Mouse (Mus musculus) spleen, adult 18-20 months (tissue): Measurements from ENCODE around the gene Enkd1.

Source experiments
- DNase-seq, 2 experiments: peaks; one replicate each; pipeline ENCODE4 v3.0.0; 2022; ENCODE audit warnings: mixed read lengths in 2 of 2

Enkd1 gene

DNA sequence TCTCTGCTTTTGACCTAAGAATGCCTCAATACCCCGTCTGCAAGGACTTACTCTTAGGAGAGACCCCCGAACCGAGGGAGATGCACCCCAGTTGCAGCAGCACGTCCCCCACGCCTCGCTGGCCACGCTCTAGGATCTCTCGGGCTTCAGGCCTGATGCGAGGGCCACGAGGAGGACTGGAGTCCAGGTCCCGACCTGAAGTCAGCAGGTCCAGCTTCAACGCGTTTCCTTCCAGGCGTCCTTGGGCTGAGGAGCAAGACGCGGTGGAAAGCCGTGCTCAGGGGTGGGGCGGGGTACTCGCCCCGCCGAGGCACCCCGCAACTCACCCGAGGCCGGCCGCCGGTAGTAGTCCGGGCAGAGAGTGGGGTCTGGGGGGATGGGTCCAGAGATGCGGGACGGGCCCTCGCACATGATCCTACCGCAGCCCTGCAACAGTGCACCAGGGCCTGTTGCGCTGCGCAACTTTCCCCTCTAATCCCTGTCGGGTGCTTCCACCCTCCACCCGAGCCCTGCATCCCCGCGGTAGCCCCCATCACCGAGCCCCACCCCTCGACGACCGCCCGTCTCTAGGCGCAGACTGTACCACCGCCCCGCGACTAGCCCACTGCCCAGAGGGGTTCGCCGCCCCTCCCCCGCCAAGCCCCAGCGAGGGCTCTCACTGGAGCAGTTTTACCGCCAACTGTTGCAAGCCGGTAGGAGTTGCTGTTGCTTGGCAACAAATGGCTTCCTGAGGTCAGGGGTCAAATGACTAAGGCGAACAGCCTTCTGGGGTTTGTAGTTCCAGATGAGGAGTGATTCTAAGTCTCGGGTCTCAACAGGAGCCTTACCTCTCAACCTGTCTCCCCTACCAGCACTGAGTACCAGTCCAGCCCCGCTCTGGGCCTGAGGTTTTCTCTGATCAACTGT lies at the start of gene Enkd1, which contains the start of gene 4933405L10Rik:
Enkd1 (minus strand) TSS at position 713 of the 906 bp plus-strand sequence.
4933405L10Rik (plus strand) TSS at position 158 of the 906 bp plus-strand sequence.
- peak; percentile 64 to 74 for DNase-seq

DNA sequence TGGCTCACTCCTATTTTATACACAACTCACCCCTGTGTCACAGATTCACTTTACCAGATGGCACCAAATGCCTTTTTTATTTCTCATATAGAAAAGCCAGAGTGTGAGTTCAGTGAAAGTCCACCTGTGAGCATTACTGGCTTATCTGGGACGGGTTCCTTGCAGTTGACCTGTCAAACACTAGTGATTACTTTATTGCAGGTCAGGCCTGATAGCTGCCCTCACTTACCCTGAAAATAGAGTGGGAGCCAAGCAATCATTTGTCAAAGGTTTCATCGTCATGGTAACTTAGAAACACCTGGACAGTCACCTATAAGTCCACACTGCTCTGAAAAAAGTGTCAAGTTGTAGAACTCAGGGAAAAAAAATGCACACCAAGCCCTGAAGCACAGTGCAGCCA lies 46.7 kb upstream of the Enkd1 start:
- DNase-seq, result no peak

DNA sequence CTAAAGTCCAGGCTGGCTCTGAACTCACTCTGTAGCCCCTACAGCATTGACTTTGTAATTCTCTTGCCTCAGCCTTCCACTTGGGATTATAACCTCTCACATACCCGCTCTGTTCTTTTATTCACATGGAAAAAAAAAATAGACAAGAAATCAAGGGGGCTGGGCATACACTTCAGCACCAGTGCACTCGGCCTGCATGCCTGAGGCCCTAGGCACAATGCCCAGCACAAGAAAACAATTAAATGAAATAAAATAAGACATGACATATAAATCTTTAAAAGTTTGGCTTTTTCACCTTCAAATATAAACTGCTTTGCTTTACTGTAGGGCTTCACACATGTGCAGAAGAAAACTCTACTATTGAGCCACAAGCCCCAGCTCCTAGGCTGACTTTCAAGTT lies 45.9 kb upstream of the Enkd1 start:
- no peak for DNase-seq

DNA sequence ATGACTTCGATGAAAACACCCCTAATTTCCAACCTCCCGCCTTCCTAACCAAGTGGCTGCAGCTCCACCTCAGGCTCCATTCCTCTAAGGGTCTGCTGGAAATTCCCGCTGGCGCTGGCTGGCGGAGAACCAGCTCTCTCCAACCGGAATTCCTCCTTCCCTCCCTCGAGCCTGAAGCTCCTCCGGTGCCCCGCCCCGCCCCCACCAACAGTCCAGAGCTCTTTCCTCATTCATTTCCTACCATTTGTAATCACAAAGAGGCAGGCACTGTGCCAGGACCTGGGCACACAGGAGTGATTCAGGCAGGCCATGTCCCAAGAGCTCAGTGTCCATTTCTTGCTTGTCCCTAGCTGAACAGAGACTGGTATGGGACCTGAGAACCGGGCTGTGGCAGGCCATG lies 42.6 kb upstream of the Enkd1 start:
- peak in 1 of 2 experiments; percentile 13 for DNase-seq

GRCm38 (mm10) chr8:105743301-105743700 lies 35.3 kb upstream of the Enkd1 start:
- no peak for DNase-seq

DNA sequence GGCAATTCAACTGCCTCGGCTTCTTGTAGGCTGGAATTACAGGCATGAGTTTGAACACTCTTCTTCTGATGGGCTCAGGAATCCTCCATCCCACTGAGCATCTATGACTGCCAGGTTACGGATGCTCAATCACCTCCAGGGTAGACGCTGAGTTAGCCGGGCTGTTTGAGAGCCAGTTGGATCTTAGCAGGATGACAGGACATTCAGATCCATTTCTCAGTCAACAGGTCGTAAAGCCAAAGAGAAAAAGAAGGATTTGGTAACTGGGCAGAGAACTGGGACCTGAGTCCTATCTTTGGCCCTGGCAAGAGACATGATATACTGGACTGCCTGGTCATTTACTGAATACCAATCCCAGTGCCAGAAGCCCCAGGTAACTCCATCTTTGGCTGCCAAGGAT lies 31.2 kb upstream of the Enkd1 start:
- no peak for DNase-seq

- no peak for DNase-seq
Observed at GRCm38 (mm10) chr8:105732186-105732585, 24.2 kb upstream of the Enkd1 start.

DNA sequence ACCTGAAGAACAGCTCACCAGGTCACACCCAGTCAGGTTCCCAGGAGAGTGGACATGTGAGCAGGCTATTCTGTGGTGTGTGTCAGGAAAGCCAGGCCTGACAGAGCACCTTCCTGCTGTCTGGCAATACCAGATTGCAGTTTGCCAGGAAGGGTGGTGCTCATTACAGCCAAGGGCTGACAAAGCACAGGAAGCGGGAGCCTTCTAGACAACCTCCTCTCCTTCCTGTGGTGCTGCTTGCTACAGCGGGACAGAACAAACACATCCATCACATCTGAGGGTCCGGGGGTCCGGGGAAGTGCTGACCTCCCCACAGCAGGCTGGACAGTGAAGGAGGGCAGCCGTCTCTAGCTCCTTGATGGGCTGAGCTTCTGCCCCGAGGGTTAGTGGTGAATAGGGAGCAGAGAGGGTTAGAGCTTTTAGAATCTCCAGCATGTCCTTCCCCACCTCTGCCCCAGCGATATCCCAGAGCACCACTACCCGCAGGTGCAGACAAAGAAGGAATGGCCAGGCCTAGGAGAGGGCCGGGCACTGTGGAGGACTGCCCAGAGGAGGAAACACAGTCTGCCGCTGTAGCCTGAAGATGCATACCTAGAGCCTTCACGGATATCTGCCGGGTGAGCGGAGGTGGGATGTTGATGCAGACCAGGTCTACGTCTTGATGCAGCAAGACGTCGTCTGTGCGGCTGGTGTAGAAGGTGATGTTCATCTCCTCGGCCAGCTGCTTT lies 19.6 kb upstream of the Enkd1 start:
- no peak for DNase-seq

DNA sequence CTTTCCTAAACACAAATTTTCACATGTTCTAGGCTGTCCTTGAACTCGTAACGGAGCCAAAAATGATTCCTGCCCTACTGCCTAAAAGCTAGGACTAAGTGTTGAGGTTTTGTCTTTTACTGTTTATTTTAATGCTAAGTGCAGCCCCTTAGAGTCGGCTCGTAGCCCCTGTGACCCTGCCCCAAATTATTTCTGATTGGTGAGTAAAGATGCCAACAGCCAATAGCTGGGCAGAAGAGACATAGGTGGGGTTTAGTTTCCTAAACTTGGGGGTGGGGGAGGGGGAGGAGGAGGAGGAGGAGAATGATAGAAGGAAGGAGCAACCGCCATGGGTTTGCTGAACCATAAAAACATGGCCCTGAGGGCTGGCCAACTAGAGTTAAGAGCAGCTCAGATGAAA lies 17.7 kb upstream of the Enkd1 start:
- DNase-seq, result no peak

GRCm38 (mm10) chr8:105722861-105723260 lies 14.9 kb upstream of the Enkd1 start:
- DNase-seq, result no peak

DNA sequence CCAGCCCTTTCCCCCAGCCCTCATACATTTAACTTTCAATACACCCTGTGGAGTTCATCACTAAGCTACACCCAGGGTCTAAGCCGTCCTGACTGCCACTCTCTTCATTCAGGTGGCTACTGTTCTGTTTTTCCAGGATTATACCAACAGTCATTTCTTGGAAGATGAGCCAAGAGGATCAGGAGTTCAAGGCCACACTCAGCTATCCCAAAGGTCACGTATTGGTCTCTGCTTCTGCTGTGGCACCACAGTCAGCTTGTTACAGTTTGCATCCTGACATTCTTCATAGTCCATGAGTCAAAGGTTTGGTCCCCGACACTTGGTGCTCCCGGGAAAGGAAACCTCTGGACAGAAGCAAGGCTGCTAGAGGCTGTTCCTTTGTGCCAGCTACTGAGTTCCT lies 11.6 kb upstream of the Enkd1 start:
- no peak for DNase-seq

DNA sequence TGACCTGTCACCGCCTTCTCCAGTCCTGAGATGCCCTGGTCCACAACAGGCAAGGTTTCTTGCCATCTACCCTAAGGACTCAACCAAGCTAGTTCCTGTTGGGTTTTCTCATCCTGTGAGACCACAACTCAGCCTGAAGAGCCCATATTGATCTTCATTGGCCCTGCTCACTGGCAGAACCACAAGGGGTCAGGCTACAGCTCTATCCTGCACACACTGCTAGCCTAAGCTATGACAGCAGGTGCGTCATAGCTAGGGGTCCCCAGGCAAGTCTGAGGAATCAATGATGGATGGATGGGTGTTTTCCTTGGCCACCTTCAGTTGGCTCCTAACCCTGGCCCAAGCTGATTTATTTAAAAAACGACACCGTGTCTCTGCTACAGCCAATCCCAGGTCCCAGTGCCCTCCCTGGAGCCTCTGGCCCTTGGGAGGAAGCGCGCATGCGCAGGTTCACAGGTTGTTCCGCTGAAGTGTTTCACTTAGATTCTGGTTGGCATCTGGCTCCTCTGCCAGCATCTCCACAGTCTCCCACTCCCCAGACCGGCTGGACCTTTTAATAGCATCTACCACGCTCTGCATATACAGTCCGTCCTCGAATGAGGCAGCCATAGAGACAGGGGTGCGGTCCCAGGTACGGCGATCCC lies 8.4 kb upstream of the Enkd1 start:
- no peak for DNase-seq

- no peak for DNase-seq
Observed at GRCm38 (mm10) chr8:105715042-105715441, 7.0 kb upstream of the Enkd1 start.

DNA sequence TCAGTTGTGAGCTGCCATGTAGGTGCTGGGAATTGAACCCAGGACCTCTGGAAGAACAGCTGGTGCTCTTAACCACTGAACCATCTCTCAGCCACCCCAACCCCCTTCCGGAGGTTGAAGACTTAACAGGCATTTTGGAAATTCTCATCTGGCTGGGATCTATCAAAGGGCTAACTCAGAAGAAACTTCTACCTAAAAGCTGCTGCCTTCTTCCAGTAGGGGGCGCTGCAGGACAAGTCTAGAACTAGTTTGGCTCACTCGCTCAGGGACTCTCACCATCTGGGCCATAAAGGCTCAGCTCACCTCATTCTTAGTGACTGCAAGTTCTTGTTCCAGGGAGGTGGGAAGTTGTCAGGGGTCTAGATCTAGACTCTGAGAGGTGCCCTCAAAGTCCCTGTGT lies 6.1 kb upstream of the Enkd1 start:
- DNase-seq, result peak; percentile 67 to 83

GRCm38 (mm10) chr8:105712286-105712685 lies 4.3 kb upstream of the Enkd1 start:
- no peak for DNase-seq

DNA sequence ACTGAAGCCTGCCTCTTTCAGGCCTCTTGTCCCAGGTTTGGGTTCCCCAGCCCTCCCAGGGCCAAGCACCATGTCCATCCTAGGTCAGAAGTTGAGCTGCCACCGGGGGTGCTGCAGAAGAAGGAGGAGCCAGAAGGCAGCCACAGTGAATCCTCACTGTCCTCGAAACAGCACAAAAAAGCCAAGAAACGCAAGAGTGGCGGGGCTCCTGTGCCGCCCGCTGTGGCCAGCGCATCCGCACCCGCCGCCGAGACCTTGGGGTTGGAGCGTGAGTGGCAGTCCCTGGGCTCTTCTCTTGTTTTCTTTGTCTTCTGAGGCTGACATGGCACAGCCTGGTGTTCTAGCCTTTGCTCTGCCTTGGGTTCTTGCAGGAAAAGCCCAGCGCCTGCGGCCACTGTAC lies 1.3 kb upstream of the Enkd1 start:
- DNase-seq, result no peak

GRCm38 (mm10) chr8:105708675-105709074 lies 665 bp upstream of the Enkd1 start:
- DNase-seq, result no peak

DNA sequence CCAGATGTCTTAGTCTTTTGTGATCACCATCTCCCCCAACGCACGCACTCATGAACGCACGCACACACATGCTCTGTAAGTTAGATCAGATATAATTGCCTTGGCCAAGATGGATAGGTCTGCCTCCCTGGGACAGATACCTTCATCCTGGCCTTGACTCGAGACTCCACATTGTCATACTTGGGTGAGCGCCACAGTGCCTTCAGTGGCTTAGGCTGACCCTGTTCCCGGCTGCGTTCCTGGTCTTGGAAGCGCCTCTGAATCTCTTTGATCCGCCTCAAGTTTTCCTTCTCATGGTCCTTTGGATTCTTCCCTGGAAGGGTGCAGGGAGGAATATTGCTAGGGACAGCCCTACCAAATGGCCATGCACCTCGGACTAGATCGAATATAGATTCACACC lies 1.6 kb downstream of the Enkd1 start:
- no peak for DNase-seq

- DNase-seq, result no peak
Observed at GRCm38 (mm10) chr8:105704955-105705354, 3.1 kb downstream of the Enkd1 start.

GRCm38 (mm10) chr8:105704146-105704812 lies 3.7 kb downstream of the Enkd1 start:
- DNase-seq, result no peak

- no peak for DNase-seq
Observed at GRCm38 (mm10) chr8:105702731-105703415, 5.1 kb downstream of the Enkd1 start.

- no peak for DNase-seq
Observed at GRCm38 (mm10) chr8:105702001-105702401, 6.0 kb downstream of the Enkd1 start.
